Mouse (Mus musculus): ENCODE measurements at regions not wholly inside any gene's neighbourhood (a gene's known extent, or its start where the extent isn't known, plus 50 kb on each side); places are given as distances from the start of the nearest gene placed in this dataset.

GRCm38 (mm10) chr13:60527806-60528205, 73.9 kb upstream of the Dapk1 start:
- TF ChIP-seq CTCF (IDR thresholded peaks at IDR 0.05; ENCODE audit: low read depth) (no peak), EP300 (IDR thresholded peaks at IDR 0.05; ENCODE audit: low read depth) (no peak)

All from liver, postnatal 0 days (tissue).